Mouse (Mus musculus) liver, postnatal 0 days (tissue): Measurements from ENCODE around the gene Slc35b4.

Source experiments
- CTCF ChIP-seq: sonication (generic); IDR thresholded peaks from 2 replicates; pipeline ENCODE4 v1.5.1; 2016; ENCODE audit warnings: antibody characterized with exemption, low read depth
- EP300 ChIP-seq: IDR thresholded peaks from 2 replicates; pipeline ENCODE4 v1.6.1; 2016; ENCODE audit warnings: antibody characterized with exemption, low read depth, mild to moderate bottlenecking

- TF ChIP-seq EP300 (no peak), CTCF (no peak)
Observed at GRCm38 (mm10) chr6:34129261-34129660, 47.6 kb downstream of the Slc35b4 start.
